Mouse (Mus musculus) hindbrain, embryonic 13.5 days (tissue): ENCODE data around the gene Olfr1346. TPM values are rescaled to one million over a fixed set of nuclear protein-coding genes. Genes with fewer than 3 reads are reported as not detected.
"Not testable (repeated sequence)": the region's sequence is repeated elsewhere in the genome, so short reads cannot be mapped to it uniquely, and the experiment has no call there.

Experiments
- ATAC-seq: fragments of 200-750 bp; cut with Nextera tagmentation; 2 replicates; pipeline ENCODE4 v1.8.0; 2017; ENCODE audit warnings: moderate TSS enrichment; ENCODE audit not compliant: low FRiP score
- H3K27ac ChIP-seq: fragments of 300-500 bp; sonication (generic); 2 replicates; pipeline ENCODE4 v1.5.1; 2015; ENCODE audit warnings: inconsistent platforms, mild to moderate bottlenecking, moderate library complexity
- H3K27me3 ChIP-seq: fragments of 300-500 bp; sonication (generic); 2 replicates; pipeline ENCODE4 v1.6.1; 2015; ENCODE audit warnings: mild to moderate bottlenecking, inconsistent platforms
- H3K36me3 ChIP-seq: fragments of 300-500 bp; sonication (generic); 2 replicates; pipeline ENCODE4 v1.6.1; 2015; ENCODE audit warnings: mild to moderate bottlenecking, inconsistent platforms
- H3K4me1 ChIP-seq: fragments of 300-500 bp; sonication (generic); replicated peaks from 2 replicates; pipeline ENCODE4 v1.6.1; 2015; ENCODE audit warnings: inconsistent platforms
- H3K4me2 ChIP-seq: fragments of 300-500 bp; sonication (generic); 2 replicates; pipeline ENCODE4 v1.6.1; 2015; ENCODE audit warnings: inconsistent platforms, mild to moderate bottlenecking, moderate library complexity
- H3K4me3 ChIP-seq: fragments of 300-500 bp; sonication (generic); 2 replicates; pipeline ENCODE4 v1.5.1; 2015; ENCODE audit warnings: mild to moderate bottlenecking, inconsistent platforms
- H3K9ac ChIP-seq: fragments of 300-500 bp; sonication (generic); 2 replicates; pipeline ENCODE4 v1.6.1; 2015; ENCODE audit warnings: mild to moderate bottlenecking, inconsistent platforms
- H3K9me3 ChIP-seq: fragments of 300-500 bp; sonication (generic); 2 replicates; pipeline ENCODE4 v1.6.1; 2016; ENCODE audit warnings: inconsistent platforms
- WGBS: fragments of 180-500 bp; shearing (Covaris S2); methylation state at CpG from one replicate; pipeline ENCODE4 v1.1.7; 2015; 5-methylcytosine and 5-hydroxymethylcytosine counted together
- polyA plus RNA-seq: library from polyadenylated mRNA; unstranded; fragments of >200 nt; fragmentation: Nextera tagmentation; extraction: Ambion mirVana; gene quantifications from 2 replicates; pipeline ENCODE4 v1.2.1, GENCODE M21; 2015

Olfr1346 gene
- polyA plus RNA-seq = not detected in 2 replicates

GRCm38 (mm10) chr7:6466951-6467350 is at the start of gene Olfr1346:
Gene Olfr1346 (plus strand): TSS chr7:6467101.
- no peak for ATAC-seq
- no peak within 1 kb of the TSS for H3K27ac ChIP-seq
- H3K27me3 ChIP-seq = no peaks in the 10 kb centered on the region
- H3K9ac ChIP-seq = no peak within 1 kb of the TSS
- no peaks in the 10 kb centered on the region for H3K36me3 ChIP-seq
- no peak within 1 kb of the TSS for H3K4me3 ChIP-seq
- H3K4me1 ChIP-seq = no peaks in the 10 kb centered on the region
- no peak within 1 kb of the TSS for H3K4me2 ChIP-seq
- H3K9me3 ChIP-seq = no peaks in the 10 kb centered on the region

GRCm38 (mm10) chr7:6419894-6420293 is 47.0 kb upstream of the Olfr1346 start:
- Histone ChIP-seq H3K4me3 (no peak overlapping the region), H3K36me3 (no peaks in the 10 kb centered on the region), H3K4me2 (no peak overlapping the region), H3K4me1 (no peaks in the 10 kb centered on the region; the same call in 1 of the 2 replicates), H3K27ac (no peak overlapping the region), H3K9ac (no peak overlapping the region), H3K9me3 (0 out of 2 replicates have a peak, but pooled peaks cover 3% of the 10 kb centered on the region), H3K27me3 (no peaks in the 10 kb centered on the region)
- no peak for ATAC-seq
- 81% methylated on average over 6 of the region's 6 CpGs for WGBS

- ATAC-seq = no peak
These were observed 37.5 kb upstream of the Olfr1346 start for GRCm38 (mm10) chr7:6429381-6429780.

GRCm38 (mm10) chr7:6430342-6430741 is 36.6 kb upstream of the Olfr1346 start:
- Histone ChIP-seq H3K9me3 (no peaks in the 10 kb centered on the region), H3K27me3 (no peaks in the 10 kb centered on the region), H3K4me2 (no peak overlapping the region), H3K9ac (no peak overlapping the region), H3K27ac (no peak overlapping the region), H3K4me3 (no peak overlapping the region), H3K4me1 (peaks cover 9% of the 10 kb centered on the region), H3K36me3 (peaks cover 10% of the 10 kb centered on the region)
- WGBS = 42% methylated on average over 2 of the region's 2 CpGs
- no peak for ATAC-seq

More at GRCm38 (mm10) chr7:6429381-6429780, 37.5 kb upstream of the Olfr1346 start:
- no peaks in the 10 kb centered on the region for H3K9me3 ChIP-seq
- 94% methylated on average over 3 of the region's 3 CpGs for WGBS
- H3K36me3 ChIP-seq = peaks cover 10% of the 10 kb centered on the region
- H3K4me2 ChIP-seq = no peak overlapping the region
- no peak overlapping the region for H3K9ac ChIP-seq
- no peak overlapping the region for H3K4me3 ChIP-seq
- no peaks in the 10 kb centered on the region for H3K27me3 ChIP-seq
- H3K4me1 ChIP-seq = 0 out of 2 replicates have a peak, but pooled peaks cover 4% of the 10 kb centered on the region
- H3K27ac ChIP-seq = no peak overlapping the region

- Histone ChIP-seq H3K4me3 (no peak within 1 kb of the TSS), H3K36me3 (no peaks in the 10 kb centered on the region), H3K4me1 (peaks cover 15% of the 10 kb centered on the region), H3K9me3 (no peaks in the 10 kb centered on the region), H3K27me3 (no peaks in the 10 kb centered on the region), H3K9ac (no peak within 1 kb of the TSS), H3K4me2 (no peak within 1 kb of the TSS), H3K27ac (no peak within 1 kb of the TSS)
- 85% methylated on average over 3 of the region's 3 CpGs for WGBS
- ATAC-seq = no peak
These were observed 28.5 kb upstream of the Olfr1346 start, which contains the start of gene Olfr1344 for GRCm38 (mm10) chr7:6438388-6438787. Gene Olfr1344 (plus strand): TSS chr7:6438688.

GRCm38 (mm10) chr7:6441173-6441572 is 25.7 kb upstream of the Olfr1346 start:
- no peaks in the 10 kb centered on the region for H3K9me3 ChIP-seq
- WGBS = 64% methylated on average over 2 of the region's 2 CpGs
- no peaks in the 10 kb centered on the region for H3K4me1 ChIP-seq
- H3K9ac ChIP-seq = no peak overlapping the region
- H3K4me2 ChIP-seq = no peak overlapping the region
- H3K4me3 ChIP-seq = no peak overlapping the region
- no peak for ATAC-seq
- no peaks in the 10 kb centered on the region for H3K36me3 ChIP-seq
- H3K27ac ChIP-seq = no peak overlapping the region
- no peaks in the 10 kb centered on the region for H3K27me3 ChIP-seq

- H3K27ac ChIP-seq = no peak overlapping the region
- no peaks in the 10 kb centered on the region for H3K27me3 ChIP-seq
- no peaks in the 10 kb centered on the region for H3K4me1 ChIP-seq
- no peaks in the 10 kb centered on the region for H3K9me3 ChIP-seq
- no peak overlapping the region for H3K9ac ChIP-seq
- WGBS = 93% methylated on average over 5 of the region's 5 CpGs
- no peaks in the 10 kb centered on the region for H3K36me3 ChIP-seq
- H3K4me2 ChIP-seq = no peak overlapping the region
- ATAC-seq = no peak
- no peak overlapping the region for H3K4me3 ChIP-seq
These were observed 19.1 kb upstream of the Olfr1346 start for GRCm38 (mm10) chr7:6447771-6448170.

GRCm38 (mm10) chr7:6455868-6456267 is 11.0 kb upstream of the Olfr1346 start, which contains the start of gene Olfr1336:
Gene Olfr1336 (plus strand): TSS chr7:6456168.
- Histone ChIP-seq H3K27me3 (no peaks in the 10 kb centered on the region), H3K9me3 (no peaks in the 10 kb centered on the region), H3K36me3 (no peaks in the 10 kb centered on the region), H3K9ac (no peak within 1 kb of the TSS), H3K4me1 (no peaks in the 10 kb centered on the region), H3K4me2 (no peak within 1 kb of the TSS), H3K27ac (no peak within 1 kb of the TSS), H3K4me3 (no peak within 1 kb of the TSS)
- no peak for ATAC-seq

- Histone ChIP-seq H3K27me3 (no peaks in the 10 kb centered on the region), H3K4me3 (no peak overlapping the region), H3K36me3 (no peaks in the 10 kb centered on the region), H3K4me2 (no peak overlapping the region), H3K4me1 (no peaks in the 10 kb centered on the region), H3K9me3 (no peaks in the 10 kb centered on the region), H3K27ac (no peak overlapping the region), H3K9ac (no peak overlapping the region)
- no peak for ATAC-seq
- WGBS = 45% methylated on average over 3 of the region's 3 CpGs
These were observed 10.5 kb upstream of the Olfr1346 start for GRCm38 (mm10) chr7:6456399-6456798.

GRCm38 (mm10) chr7:6477633-6478032 is 10.7 kb downstream of the Olfr1346 start:
- H3K27me3 ChIP-seq, H3K36me3 ChIP-seq, H3K4me2 ChIP-seq, H3K4me1 ChIP-seq, H3K4me3 ChIP-seq, ATAC-seq, H3K9me3 ChIP-seq, H3K27ac ChIP-seq, H3K9ac ChIP-seq: not testable (repeated sequence)
- WGBS = 84% methylated on average over 2 of the region's 2 CpGs

- Histone ChIP-seq H3K9me3 (no peaks in the 10 kb centered on the region), H3K4me3 (no peak within 1 kb of the TSS), H3K27ac (no peak within 1 kb of the TSS), H3K27me3 (no peaks in the 10 kb centered on the region), H3K36me3 (no peaks in the 10 kb centered on the region), H3K9ac (no peak within 1 kb of the TSS), H3K4me1 (no peaks in the 10 kb centered on the region), H3K4me2 (no peak within 1 kb of the TSS)
- 52% methylated on average over 2 of the region's 2 CpGs for WGBS
- no peak for ATAC-seq
These were observed 19.9 kb downstream of the Olfr1346 start, which contains the start of gene Olfr5 for GRCm38 (mm10) chr7:6486841-6487240. Gene Olfr5 (minus strand): TSS chr7:6486941.

- H3K4me1 ChIP-seq = no peaks in the 10 kb centered on the region
- no peak for ATAC-seq
- H3K4me3 ChIP-seq = no peak within 1 kb of the TSS
- no peak within 1 kb of the TSS for H3K9ac ChIP-seq
- no peaks in the 10 kb centered on the region for H3K36me3 ChIP-seq
- no peaks in the 10 kb centered on the region for H3K27me3 ChIP-seq
- 66% methylated on average over 1 of the region's 1 CpGs for WGBS
- H3K27ac ChIP-seq = no peak within 1 kb of the TSS
- H3K9me3 ChIP-seq = 0 out of 2 replicates have a peak, but pooled peaks cover 4% of the 10 kb centered on the region
- no peak within 1 kb of the TSS for H3K4me2 ChIP-seq
These were observed 32.8 kb downstream of the Olfr1346 start, which contains the start of gene Olfr1347 for GRCm38 (mm10) chr7:6499655-6500054. Gene Olfr1347 (minus strand): TSS chr7:6499755.

- no peak within 1 kb of the TSS for H3K4me3 ChIP-seq
- no peaks in the 10 kb centered on the region for H3K36me3 ChIP-seq
- no peaks in the 10 kb centered on the region for H3K4me1 ChIP-seq
- WGBS = 94% methylated on average over 1 of the region's 1 CpGs
- no peak within 1 kb of the TSS for H3K27ac ChIP-seq
- ATAC-seq = no peak
- H3K9ac ChIP-seq = no peak within 1 kb of the TSS
- no peak within 1 kb of the TSS for H3K4me2 ChIP-seq
- no peaks in the 10 kb centered on the region for H3K27me3 ChIP-seq
- 0 out of 2 replicates have a peak, but pooled peaks cover 3% of the 10 kb centered on the region for H3K9me3 ChIP-seq
These were observed 41.7 kb downstream of the Olfr1346 start, which contains the start of gene Olfr1348 for GRCm38 (mm10) chr7:6508648-6509047. Gene Olfr1348 (minus strand): TSS chr7:6508748.
